Mouse (Mus musculus) yolk sac, embryonic 10.5 days (tissue): ENCODE data around the gene Tagln2.

Experiments
- DNase-seq: peaks from one replicate; pipeline ENCODE4 v3.0.0-alpha.2; 2017; ENCODE audit warnings: low spot score

Gene Tagln2

GRCm38 (mm10) chr1:172503111-172503997, 3.5 kb downstream of the Tagln2 start:
- DNase-seq, result no peak

- no peak for DNase-seq
Measured at GRCm38 (mm10) chr1:172504756-172505155, 4.9 kb downstream of the Tagln2 start.

GRCm38 (mm10) chr1:172507001-172507400, 7.2 kb downstream of the Tagln2 start:
- DNase-seq, result no peak

GRCm38 (mm10) chr1:172507701-172508100, 7.9 kb downstream of the Tagln2 start:
- DNase-seq, result no peak

GRCm38 (mm10) chr1:172508172-172508571, 8.3 kb downstream of the Tagln2 start:
- DNase-seq, result no peak

GRCm38 (mm10) chr1:172509235-172509634, 9.4 kb downstream of the Tagln2 start:
- no peak for DNase-seq

GRCm38 (mm10) chr1:172509983-172510382, 10.1 kb downstream of the Tagln2 start:
- DNase-seq, result no peak

GRCm38 (mm10) chr1:172510421-172510972, 10.7 kb downstream of the Tagln2 start:
- peak; percentile 84 for DNase-seq

GRCm38 (mm10) chr1:172512962-172513361, 13.1 kb downstream of the Tagln2 start:
- peak; percentile 51 for DNase-seq

- peak; percentile 34 for DNase-seq
Measured at GRCm38 (mm10) chr1:172513525-172514212, 13.8 kb downstream of the Tagln2 start.

- no peak for DNase-seq
Measured at GRCm38 (mm10) chr1:172514213-172514529, 14.3 kb downstream of the Tagln2 start.

- no peak for DNase-seq
Measured at GRCm38 (mm10) chr1:172514551-172515268, 14.9 kb downstream of the Tagln2 start.

- no peak for DNase-seq
Measured at GRCm38 (mm10) chr1:172515396-172515795, 15.5 kb downstream of the Tagln2 start.

- DNase-seq, result no peak
Measured at GRCm38 (mm10) chr1:172518013-172518412, 18.2 kb downstream of the Tagln2 start.

GRCm38 (mm10) chr1:172519644-172520043, 19.8 kb downstream of the Tagln2 start:
- DNase-seq, result no peak

GRCm38 (mm10) chr1:172520576-172521440, 21.0 kb downstream of the Tagln2 start, which contains the start of gene Cfap45:
Gene Cfap45 (plus strand): TSS chr1:172520801.
- peak; percentile 94 for DNase-seq

- no peak for DNase-seq
Measured at GRCm38 (mm10) chr1:172522524-172522923, 22.7 kb downstream of the Tagln2 start.

GRCm38 (mm10) chr1:172523699-172524101, 23.9 kb downstream of the Tagln2 start:
- no peak for DNase-seq

- DNase-seq, result no peak
Measured at GRCm38 (mm10) chr1:172525027-172525764, 25.3 kb downstream of the Tagln2 start.

- DNase-seq, result no peak
Measured at GRCm38 (mm10) chr1:172525971-172526370, 26.1 kb downstream of the Tagln2 start.
